Mouse (Mus musculus): ENCODE data around the gene Elk1.

- TF ChIP-seq CTCF (IDR thresholded peaks at IDR 0.05; ENCODE audit: insufficient read depth, low read depth, low read length) (no peak), POLR2A (IDR thresholded peaks at IDR 0.05; ENCODE audit: insufficient read depth, low read depth, low read length) (no peak)
Observed at GRCm38 (mm10) chrX:20929859-20930258, 20.5 kb downstream of the Elk1 start.
